Mouse (Mus musculus): Measurements from ENCODE around the gene Ifi211. TPM values are rescaled to one million over a fixed set of nuclear protein-coding genes. Genes with fewer than 3 reads are reported as not detected.
A peak's percentile ranks its signal among the peaks of the same experiment; 100 is the strongest.
"Not testable (repeated sequence)": the region's sequence is repeated elsewhere in the genome, so short reads cannot be mapped to it uniquely, and the experiment has no call there.

The Ifi211 gene
- total RNA-seq, 2 experiments from 2014 or later = 12.3 to 16.0 TPM

DNA sequence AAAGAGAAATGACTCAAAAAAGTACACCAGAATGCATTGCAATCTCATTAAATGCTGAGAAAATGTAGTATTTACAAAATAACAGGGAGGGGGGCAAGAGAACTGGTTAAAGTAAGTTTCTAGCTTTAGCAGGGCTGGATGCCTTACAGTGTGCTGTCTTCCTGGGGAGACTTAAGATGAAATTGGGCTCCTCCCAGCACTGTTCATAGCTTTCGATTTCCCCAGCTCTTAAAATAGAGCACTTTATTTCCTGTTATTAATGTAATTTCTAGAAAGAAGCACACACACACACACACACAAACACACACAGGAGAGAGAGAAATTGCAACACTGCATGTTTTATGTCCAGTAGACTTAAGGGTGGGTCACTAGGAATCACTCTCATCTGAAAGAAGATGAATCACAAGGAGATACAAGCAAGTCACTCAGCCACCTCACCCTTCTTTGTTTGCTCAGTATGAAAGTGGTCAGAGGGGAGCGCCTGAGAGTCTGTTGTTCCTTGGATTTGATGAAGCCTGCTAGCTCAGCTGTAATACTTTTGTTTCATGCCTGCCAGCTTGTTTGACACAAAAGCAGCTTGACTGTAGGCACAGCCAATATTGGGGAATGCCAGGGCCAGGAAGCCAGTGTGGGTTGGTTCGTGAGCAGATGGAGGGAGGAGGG is 32.7 kb downstream of the Ifi211 start:
- ATAC-seq (replicated peaks; ENCODE audit: poor library complexity, severe bottlenecking) = peak; percentile 46

GRCm38 (mm10) chr1:173879225-173879987 is 33.4 kb downstream of the Ifi211 start:
- peak; percentile 62 for ATAC-seq (replicated peaks; ENCODE audit: poor library complexity, severe bottlenecking)

GRCm38 (mm10) chr1:173878264-173878663 is 34.6 kb downstream of the Ifi211 start:
- peak; percentile 31; the same call in 1 of the 2 replicates for ATAC-seq (replicated peaks; ENCODE audit: poor library complexity, severe bottlenecking)

- peak; percentile 38 for ATAC-seq (replicated peaks; ENCODE audit: poor library complexity, severe bottlenecking)
Measured at GRCm38 (mm10) chr1:173877125-173877524, 35.7 kb downstream of the Ifi211 start.

DNA sequence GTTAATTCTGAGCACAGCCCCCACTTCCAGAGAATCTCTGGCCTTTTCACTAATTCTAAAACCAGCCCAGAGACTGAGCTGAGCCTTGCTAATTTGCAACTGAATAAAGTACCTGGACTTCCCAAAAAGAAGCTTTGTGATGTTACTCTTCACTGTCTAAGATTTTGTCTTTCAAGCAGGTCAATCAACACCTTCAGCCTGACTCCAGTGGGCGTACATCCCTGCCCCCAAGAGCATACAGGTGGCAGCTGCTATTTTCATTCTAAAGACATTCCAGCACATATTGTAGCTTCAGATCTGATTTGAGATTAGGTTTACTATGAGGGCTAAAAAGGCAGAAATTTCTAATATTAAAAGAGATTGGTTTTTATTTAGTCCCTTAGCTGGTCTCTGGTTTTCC is 44.3 kb downstream of the Ifi211 start:
- not testable (repeated sequence) for ATAC-seq (replicated peaks; ENCODE audit: poor library complexity, severe bottlenecking)

GRCm38 (mm10) chr1:173866504-173866903 is 46.3 kb downstream of the Ifi211 start:
- no peak for ATAC-seq (replicated peaks; ENCODE audit: poor library complexity, severe bottlenecking)

DNA sequence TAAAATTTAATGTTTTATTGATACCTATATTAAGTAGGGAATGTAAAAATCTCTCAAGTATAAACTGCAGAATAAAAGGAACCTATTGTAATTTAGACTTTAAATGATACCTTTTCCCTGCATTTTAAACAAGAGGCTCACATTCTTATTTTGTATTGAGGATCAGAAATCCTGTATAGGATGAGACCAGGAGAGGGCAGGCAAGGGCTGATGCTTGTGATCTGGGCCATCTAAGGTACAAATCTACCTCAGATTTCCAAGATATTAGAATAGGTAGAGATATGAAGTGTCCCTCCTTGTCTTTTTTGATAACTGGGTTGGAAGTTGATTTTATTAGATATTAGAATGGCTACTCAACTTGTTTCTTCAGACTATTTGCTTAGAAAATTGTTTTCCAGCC is 59.1 kb downstream of the Ifi211 start:
- peak; percentile 59; the same call in 1 of the 2 replicates for ATAC-seq (replicated peaks; ENCODE audit: poor library complexity, severe bottlenecking)

- ATAC-seq (replicated peaks; ENCODE audit: poor library complexity, severe bottlenecking) = not testable (repeated sequence)
Measured at GRCm38 (mm10) chr1:173852853-173853252, 60.0 kb downstream of the Ifi211 start.

Other genes starting within 250 kb of the Ifi211 start
- not detected in 2 replicates for gene Ifi208, start 239.4 kb downstream of the Ifi211 start, total RNA-seq (2014; fragmentation: Nextera tagmentation)
- not detected in 2 replicates for gene Ifi208, start 239.4 kb downstream of the Ifi211 start, total RNA-seq (2017)
- not detected in 2 replicates for gene Ifi207, start 171.3 kb downstream of the Ifi211 start, total RNA-seq (2014; fragmentation: Nextera tagmentation)
- gene Ifi207, start 171.3 kb downstream of the Ifi211 start, total RNA-seq (2017) = 0.41 and 1.1 TPM in 2 replicates
- 2.1 and 5.1 TPM in 2 replicates for gene Ifi204, start 146.1 kb downstream of the Ifi211 start, total RNA-seq (2014; fragmentation: Nextera tagmentation)
- gene Ifi204, start 146.1 kb downstream of the Ifi211 start, total RNA-seq (2017) = 7.9 and 10.9 TPM in 2 replicates
- gene Mndal, start 29.4 kb upstream of the Ifi211 start, total RNA-seq (2014; fragmentation: Nextera tagmentation) = 95.6 and 101 TPM in 2 replicates
- gene Mndal, start 29.4 kb upstream of the Ifi211 start, total RNA-seq (2017) = 105 and 119 TPM in 2 replicates
- gene Ifi203, start 29.6 kb upstream of the Ifi211 start, total RNA-seq (2014; fragmentation: Nextera tagmentation) = 58.4 and 73.0 TPM in 2 replicates
- gene Ifi203, start 29.6 kb upstream of the Ifi211 start, total RNA-seq (2017) = 26.6 and 61.0 TPM in 2 replicates
- gene Ifi202b, start 69.7 kb upstream of the Ifi211 start, total RNA-seq (2014; fragmentation: Nextera tagmentation) = not detected in 2 replicates
- not detected in 2 replicates for gene Ifi202b, start 69.7 kb upstream of the Ifi211 start, total RNA-seq (2017)
- gene Ifi205, start 118.8 kb upstream of the Ifi211 start, total RNA-seq (2014; fragmentation: Nextera tagmentation) = not detected in 2 replicates
- gene Ifi205, start 118.8 kb upstream of the Ifi211 start, total RNA-seq (2017) = 0.78 TPM in 1 of 2 replicates, not detected in the other
- gene Olfr433, start 127.7 kb upstream of the Ifi211 start, total RNA-seq (2014; fragmentation: Nextera tagmentation) = 0.41 TPM in 1 of 2 replicates, not detected in the other
- not detected in 2 replicates for gene Olfr433, start 127.7 kb upstream of the Ifi211 start, total RNA-seq (2017)
- gene Olfr432, start 136.2 kb upstream of the Ifi211 start, total RNA-seq (2014; fragmentation: Nextera tagmentation) = not detected in 2 replicates
- gene Olfr432, start 136.2 kb upstream of the Ifi211 start, total RNA-seq (2017) = not detected in 2 replicates
- gene Olfr430, start 153.6 kb upstream of the Ifi211 start, total RNA-seq (2014; fragmentation: Nextera tagmentation) = not detected in 2 replicates
- gene Olfr430, start 153.6 kb upstream of the Ifi211 start, total RNA-seq (2017) = not detected in 2 replicates
- not detected in 2 replicates for gene Olfr429, start 171.3 kb upstream of the Ifi211 start, total RNA-seq (2014; fragmentation: Nextera tagmentation)
- not detected in 2 replicates for gene Olfr429, start 171.3 kb upstream of the Ifi211 start, total RNA-seq (2017)
- gene Olfr427, start 183.8 kb upstream of the Ifi211 start, total RNA-seq (2014; fragmentation: Nextera tagmentation) = not detected in 2 replicates
- not detected in 2 replicates for gene Olfr427, start 183.8 kb upstream of the Ifi211 start, total RNA-seq (2017)
- not detected in 2 replicates for gene Olfr231, start 208.1 kb upstream of the Ifi211 start, total RNA-seq (2014; fragmentation: Nextera tagmentation)
- gene Olfr231, start 208.1 kb upstream of the Ifi211 start, total RNA-seq (2017) = not detected in 2 replicates
- gene Olfr424, start 218.5 kb upstream of the Ifi211 start, total RNA-seq (2014; fragmentation: Nextera tagmentation) = not detected in 2 replicates
- gene Olfr424, start 218.5 kb upstream of the Ifi211 start, total RNA-seq (2017) = not detected in 2 replicates
- not detected in 2 replicates for gene Olfr420, start 242.6 kb upstream of the Ifi211 start, total RNA-seq (2014; fragmentation: Nextera tagmentation)
- not detected in 2 replicates for gene Olfr420, start 242.6 kb upstream of the Ifi211 start, total RNA-seq (2017)

Measured in granulocyte monocyte progenitor cell, adult 5-6 weeks (primary cell).